Mouse (Mus musculus) kidney, adult 2 months (tissue): ENCODE measurements around the gene Ets1. TPM values are rescaled to one million over a fixed set of nuclear protein-coding genes. Genes with fewer than 3 reads are reported as not detected.

Experiments used
- DNase-seq: peaks from one replicate; pipeline ENCODE4 v3.0.0; 2021
- H3K27ac ChIP-seq: fragments of 200-500 bp; 2 replicates; pipeline ENCODE4 v1.5.1; 2012; ENCODE audit warnings: low read depth, low read length, control low read depth, inconsistent platforms; ENCODE audit not compliant: insufficient read depth
- H3K27me3 ChIP-seq: fragments of 200-500 bp; replicated peaks from 2 replicates; pipeline ENCODE4 v1.6.1; 2012; ENCODE audit warnings: mild to moderate bottlenecking, moderate library complexity, low read length, inconsistent platforms; ENCODE audit not compliant: control insufficient read depth, insufficient read depth
- H3K36me3 ChIP-seq: fragments of 200-500 bp; 2 replicates; pipeline ENCODE4 v1.6.1; 2012; ENCODE audit warnings: mild to moderate bottlenecking, moderate library complexity, low read length, inconsistent platforms; ENCODE audit not compliant: control insufficient read depth, insufficient read depth
- H3K4me1 ChIP-seq: fragments of 200-500 bp; 2 replicates; pipeline ENCODE4 v1.6.1; 2011; ENCODE audit warnings: low read length; ENCODE audit not compliant: control insufficient read depth, insufficient read depth
- H3K4me3 ChIP-seq: fragments of 200-500 bp; 2 replicates; pipeline ENCODE4 v1.5.1; 2011; ENCODE audit warnings: mild to moderate bottlenecking, low read depth, low read length, control low read depth; ENCODE audit not compliant: insufficient read depth
- CTCF ChIP-seq: fragments of 200-500 bp; conservative IDR thresholded peaks from 2 replicates; pipeline ENCODE4 v1.5.1; 2011; ENCODE audit warnings: low read depth, mild to moderate bottlenecking, control low read depth, low read length, moderate library complexity, mixed read lengths; ENCODE audit not compliant: insufficient read depth, insufficient read length
- POLR2A ChIP-seq: fragments of 200-500 bp; IDR thresholded peaks from one replicate; pipeline ENCODE4 v1.6.1; 2011; ENCODE audit warnings: low read depth, low read length, control low read depth
- WGBS: fragments of 180-500 bp; shearing (Covaris S2); methylation state at CpG from one replicate; pipeline ENCODE4 v1.1.7; 2018; 5-methylcytosine and 5-hydroxymethylcytosine counted together
- polyA plus RNA-seq: library from polyadenylated mRNA; depleted of rRNA; stranded (reverse); fragments of >200 nt; gene quantifications from 2 replicates; pipeline ENCODE4 v1.2.3, GENCODE M21; 2012

Gene Ets1
- polyA plus RNA-seq, 1 experiment: 25.2 TPM

- H3K36me3 ChIP-seq: no peaks in the 10 kb centered on the region
- no peaks in the 10 kb centered on the region for H3K27me3 ChIP-seq
- no peak overlapping the region for H3K4me3 ChIP-seq
- H3K27ac ChIP-seq: no peak overlapping the region
- H3K4me1 ChIP-seq: no peaks in the 10 kb centered on the region; the same call in none of the 2 replicates
- DNase-seq: no peak
- 86% methylated on average over 3 of the region's 3 CpGs for WGBS
- TF ChIP-seq CTCF (no peak), POLR2A (no peak)
These were observed 9.0 kb downstream of the Ets1 start for GRCm38 (mm10) chr9:32644981-32645380.

DNA sequence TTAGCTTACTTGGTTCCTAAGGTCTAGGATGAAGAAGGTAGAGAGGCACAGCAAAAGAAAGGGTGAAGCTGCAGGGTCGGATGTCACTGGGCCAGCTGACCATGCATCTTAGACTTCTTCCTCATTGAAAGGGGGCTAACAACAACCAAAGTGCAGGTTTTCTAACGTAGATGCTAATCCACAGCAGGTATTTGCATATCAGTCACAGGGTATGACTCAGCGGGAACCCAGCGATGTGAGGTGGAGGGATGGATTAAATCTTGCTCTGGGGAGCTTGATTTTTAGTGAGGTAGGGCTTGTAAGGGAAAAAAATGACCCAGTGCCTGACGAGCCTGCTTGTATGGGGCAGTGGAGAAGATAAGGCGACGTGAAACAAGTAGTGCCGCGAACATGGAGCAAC is 9.5 kb downstream of the Ets1 start:
- H3K27me3 ChIP-seq: no peaks in the 10 kb centered on the region
- no peak for DNase-seq
- TF ChIP-seq POLR2A (no peak), CTCF (no peak)
- H3K4me1 ChIP-seq: no peaks in the 10 kb centered on the region; the same call in none of the 2 replicates
- H3K4me3 ChIP-seq: no peak overlapping the region
- H3K36me3 ChIP-seq: no peaks in the 10 kb centered on the region
- H3K27ac ChIP-seq: peak overlapping the region; percentile 97; the same call in 1 of the 2 replicates
- WGBS: 48% methylated on average over 9 of the region's 9 CpGs

GRCm38 (mm10) chr9:32646539-32647258 is 10.7 kb downstream of the Ets1 start:
- Histone ChIP-seq H3K27me3 (no peaks in the 10 kb centered on the region), H3K4me3 (peak overlapping the region; percentile 30), H3K36me3 (no peaks in the 10 kb centered on the region), H3K27ac (peak overlapping the region; percentile 97), H3K4me1 (no peaks in the 10 kb centered on the region; the same call in none of the 2 replicates)
- TF ChIP-seq POLR2A (no peak), CTCF (no peak)
- WGBS: 28% methylated on average over 11 of the region's 11 CpGs
- peak; percentile 83 for DNase-seq

DNA sequence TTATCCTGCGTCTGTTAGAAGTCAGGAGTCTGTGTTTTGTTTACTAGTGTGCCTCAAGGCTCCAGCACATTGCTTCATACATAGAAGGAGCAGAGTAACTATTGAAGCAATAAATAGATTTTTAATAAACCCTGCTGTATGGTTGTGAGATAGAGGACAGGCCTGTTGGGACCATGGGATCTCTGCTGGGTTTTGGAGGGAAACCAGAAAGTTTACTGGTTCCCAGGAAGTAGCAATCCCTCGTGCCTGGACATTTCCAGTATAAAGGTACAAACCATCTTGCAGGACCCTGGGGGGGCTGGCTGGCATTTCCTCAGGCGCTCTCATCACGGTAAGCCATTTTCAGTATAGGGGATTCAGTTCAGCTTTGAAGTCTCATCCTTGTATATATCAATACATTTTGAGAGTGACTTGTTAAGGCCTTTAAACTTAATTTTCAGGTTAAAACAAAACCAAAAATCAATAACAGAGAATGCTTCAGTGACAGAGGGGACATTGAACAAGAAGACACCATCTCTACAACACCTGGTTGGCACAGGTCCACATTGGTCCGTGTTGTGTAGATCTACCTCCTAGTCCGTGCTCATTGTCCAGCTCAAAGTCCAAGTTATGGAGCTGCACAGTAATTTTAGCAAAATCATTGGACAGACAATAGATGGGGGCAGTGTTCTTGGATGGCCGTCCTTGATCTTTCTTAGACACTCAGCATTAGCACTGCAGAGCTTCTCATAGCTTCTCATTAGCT is 11.7 kb downstream of the Ets1 start:
- H3K4me1 ChIP-seq: no peaks in the 10 kb centered on the region; the same call in none of the 2 replicates
- peak overlapping the region; percentile 82 for H3K27ac ChIP-seq
- peak; percentile 20 for DNase-seq
- no peak overlapping the region for H3K4me3 ChIP-seq
- no peaks in the 10 kb centered on the region for H3K27me3 ChIP-seq
- H3K36me3 ChIP-seq: no peaks in the 10 kb centered on the region
- WGBS: 68% methylated on average over 7 of the region's 7 CpGs
- TF ChIP-seq CTCF: no peak
- no peak for TF ChIP-seq POLR2A

GRCm38 (mm10) chr9:32648286-32648685 is 12.3 kb downstream of the Ets1 start:
- TF ChIP-seq POLR2A: no peak
- no peak for TF ChIP-seq CTCF
- peak; percentile 43 for DNase-seq
- WGBS: 55% methylated on average over 5 of the region's 5 CpGs
- Histone ChIP-seq H3K36me3 (no peaks in the 10 kb centered on the region), H3K27me3 (no peaks in the 10 kb centered on the region), H3K27ac (peak overlapping the region; percentile 79), H3K4me1 (no peaks in the 10 kb centered on the region; the same call in none of the 2 replicates), H3K4me3 (no peak overlapping the region)

GRCm38 (mm10) chr9:32650738-32651137 is 14.7 kb downstream of the Ets1 start:
- TF ChIP-seq CTCF (no peak), POLR2A (no peak)
- Histone ChIP-seq H3K36me3 (no peaks in the 10 kb centered on the region), H3K4me1 (peaks cover 2% of the 10 kb centered on the region), H3K27me3 (no peaks in the 10 kb centered on the region), H3K4me3 (no peak overlapping the region), H3K27ac (no peak overlapping the region)
- WGBS: 45% methylated on average over 3 of the region's 3 CpGs
- DNase-seq: no peak

DNA sequence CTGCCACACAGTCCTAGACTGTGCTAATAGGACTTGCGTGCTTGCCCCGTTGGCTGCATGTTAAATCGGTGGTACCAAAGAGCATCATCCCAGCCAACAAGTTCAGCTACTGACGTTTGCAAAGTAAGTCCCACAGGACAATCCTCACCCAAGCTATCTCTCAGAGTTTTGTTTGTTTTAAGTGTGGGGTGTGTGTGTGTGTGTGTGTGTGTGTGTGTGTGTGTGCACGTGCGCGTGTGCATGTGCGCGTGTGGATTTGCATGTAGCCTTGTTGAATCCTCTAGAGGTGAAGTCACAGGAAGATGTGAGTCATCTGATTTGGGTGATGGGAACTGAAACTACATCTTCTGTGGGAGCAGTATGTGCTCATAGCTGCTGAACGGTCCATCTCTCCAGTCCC is 16.1 kb downstream of the Ets1 start:
- no peak for DNase-seq
- no peaks in the 10 kb centered on the region for H3K27me3 ChIP-seq
- TF ChIP-seq POLR2A (no peak), CTCF (no peak)
- H3K4me3 ChIP-seq: no peak overlapping the region
- no peak overlapping the region for H3K27ac ChIP-seq
- no peaks in the 10 kb centered on the region for H3K36me3 ChIP-seq
- 87% methylated on average over 10 of the region's 10 CpGs for WGBS
- H3K4me1 ChIP-seq: peaks cover 4% of the 10 kb centered on the region
